Mouse (Mus musculus) heart, adult 8-10 months (tissue): ENCODE measurements around the gene Cycs. TPM values are rescaled to one million over a fixed set of nuclear protein-coding genes. Genes with fewer than 3 reads are reported as not detected.
A peak's percentile ranks its signal among the peaks of the same experiment; 100 is the strongest.

Experiments used
- DNase-seq: peaks from one replicate; pipeline ENCODE4 v3.0.0; 2022; ENCODE audit warnings: low spot score
- microRNA-seq: library from miRNA; unstranded; fragments of <30 nt; microRNA quantifications from one replicate; pipeline ENCODE4 v1.2.0, GENCODE M21; 2022
- total RNA-seq, 4 experiments: library from RNA; stranded (reverse); gene quantifications; 2 replicates each; pipeline ENCODE4 v1.2.4; 2022

The Cycs gene
- total RNA-seq, 4 experiments from 2014 or later, result 167 to 177 (median 171) TPM

DNA sequence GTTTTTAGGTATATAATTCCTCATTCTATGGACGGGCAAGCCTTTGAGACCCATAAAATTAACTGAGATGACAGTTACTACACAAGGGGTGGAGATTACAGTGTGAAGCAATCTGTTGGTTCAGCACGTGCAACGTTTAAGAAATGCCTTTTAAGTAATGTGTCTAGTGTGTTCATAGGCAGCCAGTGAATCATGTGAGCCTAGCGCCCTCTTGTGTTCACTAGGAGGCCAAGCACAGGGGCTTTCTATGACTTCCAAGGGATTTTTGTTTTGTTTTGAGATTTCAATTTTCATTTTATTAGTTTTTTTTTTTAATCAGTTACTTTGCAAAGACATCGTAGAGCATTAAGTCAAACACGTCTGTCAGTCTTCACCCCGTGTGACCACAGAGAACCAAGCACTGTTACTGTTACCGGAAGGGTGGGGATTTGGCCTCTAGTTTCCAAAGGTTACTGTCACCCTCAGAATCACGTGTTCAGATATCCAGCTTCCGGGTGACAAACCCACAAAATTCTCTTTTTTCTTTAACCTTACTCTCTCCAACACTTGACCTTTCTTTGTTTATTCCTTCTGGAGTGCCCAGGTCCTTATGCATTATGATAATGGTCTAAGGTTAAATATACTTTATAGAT is 20.8 kb downstream of the Cycs start:
- peak; percentile 30 for DNase-seq

DNA sequence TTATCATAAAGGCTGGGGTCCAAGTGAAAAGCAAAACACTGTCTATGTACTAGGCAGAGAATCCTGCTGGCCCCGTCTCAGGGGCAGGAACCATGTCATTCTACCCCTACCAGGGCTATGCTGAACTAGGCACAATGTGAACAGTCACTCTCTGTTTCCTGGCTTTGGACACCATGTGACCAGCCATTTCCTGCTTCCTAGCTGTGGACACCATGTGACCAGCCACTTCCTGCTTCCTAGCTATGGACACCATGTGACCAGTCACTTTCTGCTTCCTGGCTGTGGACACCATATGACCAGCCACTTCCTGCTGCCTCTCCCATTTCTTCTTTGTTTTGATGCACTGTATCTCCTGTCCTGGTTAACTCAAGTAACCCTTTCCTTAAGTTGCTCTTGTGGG is 23.8 kb downstream of the Cycs start:
- no peak for DNase-seq

DNA sequence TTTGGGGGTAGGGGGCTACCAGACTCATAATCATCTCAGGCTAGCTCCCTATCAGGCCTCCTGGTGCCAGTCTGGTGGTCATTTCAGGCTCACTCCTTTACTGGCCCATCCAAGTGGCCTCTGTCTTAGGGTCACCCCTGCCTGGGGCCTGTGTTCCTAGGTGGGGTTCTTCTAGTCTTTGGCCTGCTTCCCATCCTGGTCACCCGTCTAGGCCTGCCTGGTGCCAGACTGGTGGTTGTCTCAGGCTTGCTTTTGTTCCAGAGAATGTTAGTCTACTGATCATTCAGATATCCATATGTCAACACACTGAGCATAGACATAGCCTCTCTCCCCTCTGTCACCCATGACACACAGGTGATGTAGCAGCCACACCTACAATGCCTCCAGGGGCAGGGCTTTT is 26.7 kb downstream of the Cycs start:
- DNase-seq, result no peak

DNA sequence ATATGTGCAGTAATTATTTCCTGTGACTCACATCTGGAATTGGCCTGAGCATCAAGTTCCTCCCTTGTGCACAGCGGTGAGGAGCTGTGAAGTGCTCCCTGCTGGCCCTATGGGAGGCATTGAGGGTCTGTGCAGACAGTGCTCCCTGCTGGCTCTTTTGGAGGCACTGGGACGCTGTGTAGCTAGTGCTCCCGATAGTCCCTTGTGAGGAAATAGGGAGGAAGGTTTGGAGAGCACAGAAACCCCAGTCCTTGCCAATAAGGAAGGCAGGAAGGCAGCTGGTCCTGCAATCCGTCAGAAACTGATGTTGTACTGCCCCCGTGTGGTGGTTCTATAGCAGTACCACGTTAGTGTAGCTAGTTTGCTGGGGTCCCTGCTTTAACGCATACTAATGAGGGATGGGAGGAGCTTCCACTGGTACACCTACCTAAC is 29.9 kb downstream of the Cycs start:
- DNase-seq, result peak; percentile 67

DNA sequence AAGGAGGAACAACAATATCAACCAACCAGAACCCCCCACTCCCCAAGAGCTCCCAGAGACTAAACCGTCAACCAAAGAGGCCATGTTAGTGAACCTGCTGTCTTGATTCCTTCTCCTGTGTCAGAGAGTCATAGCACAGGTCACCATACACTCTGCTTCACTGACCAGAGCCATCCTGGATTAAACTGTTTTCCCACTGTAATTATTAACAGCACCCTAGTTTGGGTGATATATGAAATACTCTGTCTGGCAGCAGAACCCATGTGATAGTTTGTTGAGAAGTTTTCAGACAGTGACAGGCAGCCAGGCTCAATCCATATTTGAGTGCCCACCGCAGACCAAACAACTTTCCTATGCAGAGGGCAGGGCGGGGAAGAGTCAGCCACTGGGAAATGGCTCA is 31.0 kb downstream of the Cycs start:
- no peak for DNase-seq

DNA sequence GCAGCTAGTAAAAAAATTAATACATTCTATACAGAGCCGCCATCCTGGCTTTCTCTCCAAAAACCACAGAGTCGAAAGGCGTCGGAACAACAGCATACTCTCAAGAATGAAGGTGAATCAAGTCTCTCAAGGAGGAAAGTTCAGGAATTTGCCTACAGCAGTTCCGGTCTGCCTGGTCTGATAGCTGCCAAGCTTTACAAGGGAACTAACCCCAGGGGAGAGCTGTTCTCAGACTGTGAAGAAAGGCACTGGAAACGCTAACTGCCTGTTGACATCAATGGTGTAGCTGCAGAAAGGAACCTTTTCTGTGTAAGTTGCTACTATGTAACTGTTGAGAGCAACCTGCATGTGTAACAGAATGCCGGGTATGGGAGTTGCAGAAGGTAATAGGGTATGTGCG is 34.4 kb downstream of the Cycs start:
- no peak for DNase-seq

DNA sequence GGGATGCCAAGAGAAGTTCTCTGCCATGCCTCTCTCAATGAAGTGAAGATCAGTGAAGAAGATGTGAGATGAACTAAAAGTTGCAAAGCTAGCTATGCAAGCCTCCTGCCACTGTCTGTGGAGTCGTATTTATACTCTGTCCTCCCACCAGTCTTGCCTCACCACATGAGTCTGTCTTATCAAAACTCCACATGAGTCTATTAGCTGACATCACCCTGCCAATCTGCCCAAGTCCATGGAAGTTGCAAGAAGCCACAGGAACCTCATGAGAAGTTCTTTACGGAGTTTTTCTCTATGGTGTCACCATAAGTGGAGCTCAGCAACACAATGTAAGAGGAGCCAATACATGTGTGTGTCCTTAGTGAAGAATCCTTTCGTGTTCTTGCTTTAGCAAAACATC is 35.3 kb downstream of the Cycs start:
- no peak for DNase-seq

DNA sequence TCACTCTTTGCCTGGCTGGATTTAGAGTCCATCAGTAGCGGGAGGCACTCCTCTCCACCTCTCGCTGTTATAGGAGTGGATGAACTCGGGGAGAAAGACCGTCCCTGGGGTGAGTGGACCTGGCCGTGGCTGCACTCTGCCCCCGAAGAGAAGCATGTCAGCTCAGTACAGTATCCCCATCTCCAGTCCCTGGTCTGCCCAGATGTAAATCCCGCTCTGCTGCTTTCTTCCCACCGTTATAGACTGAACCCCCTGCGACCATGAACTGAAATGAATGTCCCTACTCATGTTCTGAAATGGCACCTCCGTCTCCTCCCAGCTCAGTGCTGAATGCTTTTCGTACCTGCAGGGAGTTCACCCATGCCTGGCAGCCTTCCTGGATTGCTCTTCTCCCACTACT is 37.1 kb downstream of the Cycs start:
- DNase-seq, result no peak

DNA sequence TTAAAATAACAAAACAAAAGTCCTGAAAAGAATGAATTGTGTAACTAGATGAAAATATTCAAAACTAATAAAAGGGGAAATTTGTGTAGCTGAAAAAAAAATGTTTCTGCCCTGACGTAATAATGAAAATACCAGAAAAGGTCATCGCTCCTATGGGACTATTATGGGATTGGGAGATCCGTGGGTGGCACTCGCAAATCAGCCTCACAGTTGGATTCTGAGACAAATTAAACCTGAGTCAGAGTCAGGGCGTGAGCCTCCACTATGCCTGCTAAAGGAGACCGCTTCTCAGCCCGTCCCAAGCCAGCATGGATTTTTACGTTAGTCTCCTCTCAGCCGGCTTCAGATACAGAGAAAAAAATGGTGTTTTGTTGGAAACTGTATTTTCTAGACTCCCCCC is 38.9 kb downstream of the Cycs start:
- no peak for DNase-seq

DNA sequence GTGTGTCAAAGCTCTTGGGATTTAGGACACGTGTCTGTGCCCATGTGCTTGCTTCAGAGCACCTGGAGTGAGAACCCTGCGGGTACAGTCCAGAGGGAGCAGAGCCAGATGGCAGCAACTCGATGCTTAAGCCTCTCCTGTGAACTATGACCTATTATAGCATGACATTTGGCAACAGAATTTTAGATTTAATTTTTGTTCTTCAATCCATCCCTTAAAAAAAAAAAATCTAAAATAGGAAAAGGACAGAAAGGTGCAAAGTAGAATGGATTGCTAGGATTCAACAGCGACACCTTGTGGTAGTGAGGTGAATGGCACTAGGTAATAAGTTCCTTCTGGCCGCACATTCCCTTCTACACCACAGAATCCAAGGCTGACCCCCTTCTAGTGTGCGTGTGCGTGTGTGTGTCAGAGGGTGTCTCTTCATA is 39.7 kb downstream of the Cycs start:
- peak; percentile 55 for DNase-seq

DNA sequence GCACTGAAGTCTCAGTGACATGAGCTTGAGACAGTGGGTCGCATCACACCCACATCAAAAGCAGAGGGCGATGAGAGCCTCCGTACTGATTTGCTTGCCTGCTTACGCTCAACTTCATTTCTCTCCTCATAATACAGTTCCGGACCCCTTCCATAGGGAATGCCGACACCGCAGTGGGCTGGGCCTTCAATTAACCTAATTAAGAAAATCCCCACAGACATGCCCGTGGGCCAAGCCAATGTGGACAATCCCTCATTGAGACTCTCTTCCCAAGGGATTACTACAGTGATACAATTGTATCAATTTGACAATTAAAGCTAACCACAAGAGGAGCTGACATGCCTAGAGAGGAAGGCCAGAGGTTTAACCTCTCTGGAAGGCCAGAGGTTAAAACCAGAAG is 40.5 kb downstream of the Cycs start:
- DNase-seq, result no peak

DNA sequence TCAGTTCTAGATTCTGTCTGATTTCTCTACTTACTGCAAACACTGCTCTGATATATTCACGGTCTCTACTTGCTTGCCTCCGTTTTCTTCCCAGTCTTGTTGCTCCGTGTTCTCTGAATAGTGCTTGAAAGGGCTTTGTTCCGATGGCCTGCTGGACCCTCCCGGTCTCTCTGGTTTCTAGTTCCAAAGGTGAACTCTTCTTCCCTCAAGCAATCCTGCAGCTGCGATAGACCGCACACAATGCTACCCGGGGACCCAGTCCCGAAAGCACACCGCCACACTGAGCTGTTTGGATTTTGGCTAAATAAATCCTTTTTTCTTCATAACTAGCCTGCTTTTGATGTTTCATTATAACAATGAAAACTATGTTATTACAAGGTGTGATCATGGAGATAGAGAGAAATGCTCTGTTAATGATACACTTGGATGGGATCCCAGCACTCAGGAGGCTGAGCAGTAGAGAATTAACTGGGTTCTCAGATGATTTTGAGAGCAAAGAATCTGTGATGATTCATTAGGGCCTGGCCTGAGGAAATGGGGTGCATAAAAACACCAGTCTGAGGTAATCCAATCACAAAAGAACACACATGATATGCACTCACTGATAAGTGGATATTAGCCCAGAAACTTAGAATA is 42.0 kb downstream of the Cycs start:
- DNase-seq, result no peak

DNA sequence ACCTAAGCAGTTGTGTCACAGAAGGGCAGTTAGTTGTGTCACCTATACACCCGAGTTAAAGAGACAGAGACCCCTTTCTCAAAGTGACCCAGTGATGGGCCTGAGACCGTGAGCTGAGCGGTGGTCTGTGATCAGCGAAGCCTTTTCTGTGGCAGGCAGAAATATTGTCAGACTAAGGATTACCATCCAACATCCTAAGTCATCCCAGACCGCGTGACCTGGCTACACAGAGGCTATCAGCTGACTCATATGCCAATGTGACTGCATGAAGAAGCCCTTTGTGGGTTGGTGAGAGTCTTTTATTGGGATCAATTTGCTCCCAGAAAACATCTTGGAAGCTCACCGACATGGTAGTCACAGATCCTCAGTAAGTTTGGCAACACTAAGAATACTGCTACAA is 43.6 kb downstream of the Cycs start:
- DNase-seq, result no peak

DNA sequence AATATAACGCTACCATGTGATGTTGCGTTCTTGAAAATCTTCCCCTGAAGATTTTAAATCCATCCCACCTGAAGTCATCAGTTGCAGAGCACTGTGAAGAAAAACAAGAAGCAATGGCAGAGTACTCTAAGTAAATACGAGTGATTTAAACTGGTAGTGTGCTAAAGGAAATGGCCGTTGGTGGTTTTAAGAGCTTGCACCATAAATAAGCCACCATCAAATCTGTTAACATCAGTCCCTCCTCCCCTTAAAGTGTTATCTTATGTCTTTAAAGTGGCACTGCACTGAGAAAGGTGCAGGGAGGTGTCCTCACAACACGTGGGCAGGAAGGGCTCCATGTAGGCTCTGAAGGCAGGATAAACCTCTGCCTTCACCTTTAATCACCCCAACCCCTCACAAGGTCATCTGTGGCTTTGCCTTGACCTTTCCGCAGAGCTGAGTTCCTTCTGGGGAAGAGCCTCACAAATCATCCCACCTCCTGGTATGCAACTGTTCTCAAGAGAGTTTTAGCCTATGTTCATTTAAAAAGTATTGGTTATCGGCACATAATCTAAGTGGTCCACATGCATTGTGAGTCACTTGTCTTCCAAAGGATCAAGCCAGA is 44.7 kb downstream of the Cycs start:
- DNase-seq, result no peak

DNA sequence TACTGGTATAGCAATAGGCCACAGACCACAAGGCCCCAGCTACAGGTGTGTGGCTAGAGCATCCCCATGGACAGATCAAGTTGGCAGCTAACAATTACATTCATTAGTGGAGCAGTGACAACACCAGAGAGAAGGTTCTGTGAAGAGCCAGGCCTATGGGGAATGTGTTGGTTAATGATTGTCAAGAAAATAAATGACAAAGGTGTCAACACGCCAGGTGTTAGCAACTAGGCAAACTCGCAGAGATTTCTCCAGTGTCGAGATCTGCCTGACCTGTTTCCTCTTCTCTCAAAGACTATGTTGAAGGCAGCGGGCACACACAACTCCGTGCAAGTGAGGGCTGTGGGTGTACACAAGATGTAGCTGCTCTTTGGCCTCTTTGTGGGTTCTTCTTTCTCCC is 46.2 kb downstream of the Cycs start:
- no peak for DNase-seq

DNA sequence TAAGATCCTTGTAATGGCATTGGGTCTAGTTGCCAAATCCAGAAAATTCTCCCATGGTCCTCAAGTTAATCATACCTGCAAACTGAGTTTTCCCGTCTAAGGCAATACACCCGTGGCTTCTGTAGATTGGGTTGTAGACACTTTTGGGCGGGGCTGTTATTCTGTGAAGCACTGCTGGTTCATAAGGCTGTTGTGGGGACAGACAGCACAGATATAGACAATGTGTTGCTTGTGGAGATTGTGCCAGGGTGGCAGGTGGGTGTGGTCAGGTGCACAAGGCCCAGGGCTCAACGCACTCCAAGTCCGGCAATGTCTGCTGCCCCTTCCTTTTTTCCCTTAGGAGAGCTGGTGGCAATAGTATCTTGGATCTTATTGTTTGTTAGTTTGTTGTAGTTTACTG is 48.0 kb downstream of the Cycs start:
- no peak for DNase-seq

Small RNA genes within 50 kb of the gene (microRNA-seq; reads per million reads assigned to microRNA genes)
- not detected for gene Mir6371

Other genes starting within 250 kb of the Cycs start
- 10 to 100 TPM; 20.2 to 31.0 (median 25.7) TPM for gene Osbpl3, start 110.3 kb downstream of the Cycs start, total RNA-seq
- gene 4921507P07Rik, start 30.1 kb upstream of the Cycs start, total RNA-seq, result under 1 TPM; 0.25 to 0.37 (median 0.27) TPM
- not detected for gene Npvf, start 87.9 kb upstream of the Cycs start, total RNA-seq